Mouse (Mus musculus): ENCODE measurements around the gene Pakap. TPM values are rescaled to one million over a fixed set of nuclear protein-coding genes. Genes with fewer than 3 reads are reported as not detected.

The Pakap gene
- total RNA-seq (2021) = 10 to 100 TPM; 22.9 to 23.3 TPM
- long read RNA-seq, partial matches to known transcripts = 0 of 5 reads
- long read RNA-seq, other reads (novel, unspliced or antisense) = 5 of 5 reads

GRCm38 (mm10) chr4:57567666-57568206 lies at the start of gene Pakap:
TSS of gene Pakap (plus strand) at chr4:57568179.
- DNase-seq (ENCODE audit: low spot score in 2 of 2) = peak; percentile 73 to 78

GRCm38 (mm10) chr4:57523456-57523855 lies 44.5 kb upstream of the Pakap start:
- DNase-seq (ENCODE audit: low spot score in 2 of 2) = no peak

GRCm38 (mm10) chr4:57524461-57524860 lies 43.5 kb upstream of the Pakap start:
- no peak for DNase-seq (ENCODE audit: low spot score in 2 of 2)

GRCm38 (mm10) chr4:57525221-57526011 lies 42.6 kb upstream of the Pakap start:
- DNase-seq (ENCODE audit: low spot score in 2 of 2) = no peak

- no peak for DNase-seq (ENCODE audit: low spot score in 2 of 2)
Observed at GRCm38 (mm10) chr4:57528296-57528695, 39.7 kb upstream of the Pakap start.

GRCm38 (mm10) chr4:57533686-57534085 lies 34.3 kb upstream of the Pakap start:
- no peak for DNase-seq (ENCODE audit: low spot score in 2 of 2)

GRCm38 (mm10) chr4:57534232-57534631 lies 33.7 kb upstream of the Pakap start:
- DNase-seq (ENCODE audit: low spot score in 2 of 2) = no peak

GRCm38 (mm10) chr4:57535087-57535486 lies 32.9 kb upstream of the Pakap start:
- no peak for DNase-seq (ENCODE audit: low spot score in 2 of 2)

GRCm38 (mm10) chr4:57538029-57538688 lies 29.8 kb upstream of the Pakap start:
- DNase-seq (ENCODE audit: low spot score in 2 of 2) = no peak

GRCm38 (mm10) chr4:57543692-57544256 lies 24.2 kb upstream of the Pakap start:
- DNase-seq (ENCODE audit: low spot score in 2 of 2) = peak in 1 of 2 experiments; percentile 27

GRCm38 (mm10) chr4:57547785-57548184 lies 20.2 kb upstream of the Pakap start:
- DNase-seq (ENCODE audit: low spot score in 2 of 2) = no peak

GRCm38 (mm10) chr4:57550216-57550615 lies 17.8 kb upstream of the Pakap start:
- DNase-seq (ENCODE audit: low spot score in 2 of 2) = no peak

GRCm38 (mm10) chr4:57557102-57557501 lies 10.9 kb upstream of the Pakap start:
- DNase-seq (ENCODE audit: low spot score in 2 of 2) = no peak

- no peak for DNase-seq (ENCODE audit: low spot score in 2 of 2)
Observed at GRCm38 (mm10) chr4:57559438-57559837, 8.5 kb upstream of the Pakap start.

- DNase-seq (ENCODE audit: low spot score in 2 of 2) = no peak
Observed at GRCm38 (mm10) chr4:57560010-57560409, 8.0 kb upstream of the Pakap start.

GRCm38 (mm10) chr4:57561055-57561454 lies 6.9 kb upstream of the Pakap start:
- peak; percentile 38 to 60 for DNase-seq (ENCODE audit: low spot score in 2 of 2)

GRCm38 (mm10) chr4:57565283-57565682 lies 2.7 kb upstream of the Pakap start:
- DNase-seq (ENCODE audit: low spot score in 2 of 2) = no peak

GRCm38 (mm10) chr4:57565811-57566210 lies 2.2 kb upstream of the Pakap start:
- no peak for DNase-seq (ENCODE audit: low spot score in 2 of 2)

GRCm38 (mm10) chr4:57568268-57569068 lies 489 bp downstream of the Pakap start:
- DNase-seq (ENCODE audit: low spot score in 2 of 2) = no peak

- no peak for DNase-seq (ENCODE audit: low spot score in 2 of 2)
Observed at GRCm38 (mm10) chr4:57569069-57569355, 1.0 kb downstream of the Pakap start.

GRCm38 (mm10) chr4:57569711-57570110 lies 1.7 kb downstream of the Pakap start:
- no peak for DNase-seq (ENCODE audit: low spot score in 2 of 2)
